Mouse (Mus musculus) midbrain, embryonic 12.5 days (tissue): ENCODE measurements around the gene Fbln1. TPM values are rescaled to one million over a fixed set of nuclear protein-coding genes. Genes with fewer than 3 reads are reported as not detected.

Source experiments
- ATAC-seq: fragments of 200-750 bp; cut with Nextera tagmentation; 2 replicates; pipeline ENCODE4 v1.8.0; 2017; ENCODE audit warnings: low read depth, moderate TSS enrichment, moderate library complexity; ENCODE audit not compliant: low FRiP score
- H3K27ac ChIP-seq: fragments of 300-500 bp; sonication (generic); replicated peaks from 2 replicates; pipeline ENCODE4 v1.5.1; 2016; ENCODE audit warnings: mild to moderate bottlenecking
- H3K27me3 ChIP-seq: fragments of 300-500 bp; sonication (generic); 2 replicates; pipeline ENCODE4 v1.6.1; 2016; ENCODE audit warnings: mild to moderate bottlenecking
- H3K36me3 ChIP-seq: fragments of 300-500 bp; sonication (generic); 2 replicates; pipeline ENCODE4 v1.6.1; 2016
- H3K4me1 ChIP-seq: fragments of 300-500 bp; sonication (generic); 2 replicates; pipeline ENCODE4 v1.6.1; 2016
- H3K4me2 ChIP-seq: fragments of 300-500 bp; sonication (generic); replicated peaks from 2 replicates; pipeline ENCODE4 v1.6.1; 2016; ENCODE audit warnings: mild to moderate bottlenecking, moderate library complexity
- H3K4me3 ChIP-seq: fragments of 300-500 bp; sonication (generic); 2 replicates; pipeline ENCODE4 v1.5.1; 2016; ENCODE audit warnings: mild to moderate bottlenecking
- H3K9ac ChIP-seq: fragments of 300-500 bp; sonication (generic); replicated peaks from 2 replicates; pipeline ENCODE4 v1.6.1; 2016; ENCODE audit warnings: mild to moderate bottlenecking, moderate library complexity
- H3K9me3 ChIP-seq: fragments of 300-500 bp; sonication (generic); 2 replicates; pipeline ENCODE4 v1.6.1; 2016; ENCODE audit warnings: mild to moderate bottlenecking
- WGBS: fragments of 180-500 bp; shearing (Covaris S2); methylation state at CpG from one replicate; pipeline ENCODE4 v1.1.7; 2016; 5-methylcytosine and 5-hydroxymethylcytosine counted together
- polyA plus RNA-seq: library from polyadenylated mRNA; unstranded; fragments of >200 nt; fragmentation: Nextera tagmentation; extraction: Ambion mirVana; gene quantifications from 2 replicates; pipeline ENCODE4 v1.2.1, GENCODE M21; 2016

The Fbln1 gene
- polyA plus RNA-seq, 1 experiment from 2014 or later: 156 TPM

- Histone ChIP-seq H3K4me1 (no peaks in the 10 kb centered on the region), H3K9ac (no peak overlapping the region), H3K27ac (no peak overlapping the region), H3K9me3 (no peaks in the 10 kb centered on the region), H3K27me3 (no peaks in the 10 kb centered on the region), H3K36me3 (peaks cover 67% of the 10 kb centered on the region), H3K4me2 (no peak overlapping the region), H3K4me3 (no peak overlapping the region)
- no peak for ATAC-seq
- WGBS: 94% methylated on average over 13 of the region's 13 CpGs
Observed at GRCm38 (mm10) chr15:85229960-85230535, 24.3 kb downstream of the Fbln1 start.

- H3K36me3 ChIP-seq: peaks cover 68% of the 10 kb centered on the region
- no peak overlapping the region for H3K27ac ChIP-seq
- no peak overlapping the region for H3K4me2 ChIP-seq
- H3K27me3 ChIP-seq: no peaks in the 10 kb centered on the region
- no peak overlapping the region for H3K4me3 ChIP-seq
- 92% methylated on average over 14 of the region's 14 CpGs for whole genome bisulfite sequencing
- H3K9me3 ChIP-seq: no peaks in the 10 kb centered on the region
- H3K4me1 ChIP-seq: no peaks in the 10 kb centered on the region
- H3K9ac ChIP-seq: no peak overlapping the region
- ATAC-seq: no peak
Observed at GRCm38 (mm10) chr15:85230613-85231012, 24.9 kb downstream of the Fbln1 start.

GRCm38 (mm10) chr15:85231443-85232255 is 25.9 kb downstream of the Fbln1 start:
- Histone ChIP-seq H3K4me2 (no peak overlapping the region), H3K9me3 (no peaks in the 10 kb centered on the region), H3K27ac (no peak overlapping the region), H3K9ac (no peak overlapping the region), H3K4me1 (no peaks in the 10 kb centered on the region), H3K4me3 (no peak overlapping the region), H3K36me3 (peaks cover 60% of the 10 kb centered on the region), H3K27me3 (no peaks in the 10 kb centered on the region)
- ATAC-seq: no peak
- WGBS: 87% methylated on average over 13 of the region's 13 CpGs

GRCm38 (mm10) chr15:85232256-85232535 is 26.4 kb downstream of the Fbln1 start:
- no peak overlapping the region for H3K4me2 ChIP-seq
- H3K4me3 ChIP-seq: no peak overlapping the region
- H3K4me1 ChIP-seq: no peaks in the 10 kb centered on the region
- H3K9me3 ChIP-seq: no peaks in the 10 kb centered on the region
- no peak for ATAC-seq
- H3K9ac ChIP-seq: no peak overlapping the region
- H3K27ac ChIP-seq: no peak overlapping the region
- 91% methylated on average over 4 of the region's 4 CpGs for WGBS
- no peaks in the 10 kb centered on the region for H3K27me3 ChIP-seq
- H3K36me3 ChIP-seq: peaks cover 56% of the 10 kb centered on the region

DNA sequence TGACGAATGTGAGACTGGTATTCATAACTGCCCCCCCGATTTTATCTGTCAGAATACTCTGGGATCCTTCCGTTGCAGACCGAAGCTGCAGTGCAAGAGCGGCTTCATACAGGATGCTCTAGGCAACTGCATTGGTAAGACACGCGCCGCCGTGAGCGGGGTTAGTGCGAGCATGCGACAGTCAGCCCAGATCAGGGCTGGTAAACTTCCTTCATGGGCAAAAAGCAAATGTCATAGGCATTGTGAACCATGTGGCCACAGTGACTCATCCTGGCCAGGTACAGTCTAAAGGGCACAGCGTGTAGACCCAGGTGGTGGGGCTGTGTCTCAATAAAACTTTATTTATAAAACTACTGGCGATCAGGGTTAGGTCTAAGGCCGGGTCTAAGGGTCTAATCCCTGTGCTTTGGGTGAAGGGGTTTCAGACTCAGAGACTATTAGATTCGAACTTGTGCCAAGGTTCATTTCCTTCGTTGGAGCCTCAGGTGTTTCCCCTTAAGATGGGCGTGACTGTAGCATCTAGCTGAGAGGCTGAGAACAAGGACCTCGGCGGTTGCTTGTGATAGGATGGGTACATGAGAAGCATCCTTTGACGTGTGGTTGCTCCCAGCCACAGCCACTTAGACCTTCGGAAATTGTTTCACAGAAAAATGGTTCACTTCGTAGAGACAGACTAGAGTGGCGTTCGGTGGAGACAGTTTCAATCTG is 26.9 kb downstream of the Fbln1 start:
- Histone ChIP-seq H3K4me1 (no peaks in the 10 kb centered on the region), H3K36me3 (peaks cover 57% of the 10 kb centered on the region)
- 95% methylated on average over 25 of the region's 25 CpGs for WGBS

GRCm38 (mm10) chr15:85233251-85233611 is 27.5 kb downstream of the Fbln1 start:
- Histone ChIP-seq H3K4me1 (no peaks in the 10 kb centered on the region), H3K9me3 (no peaks in the 10 kb centered on the region), H3K4me2 (no peak overlapping the region), H3K27ac (no peak overlapping the region), H3K9ac (no peak overlapping the region), H3K4me3 (no peak overlapping the region), H3K27me3 (no peaks in the 10 kb centered on the region), H3K36me3 (peaks cover 59% of the 10 kb centered on the region)
- 92% methylated on average over 4 of the region's 4 CpGs for WGBS
- no peak for ATAC-seq

More for the DNA sequence above, 26.9 kb downstream of the Fbln1 start:
- H3K9me3 ChIP-seq: no peaks in the 10 kb centered on the region
- H3K4me2 ChIP-seq: no peak overlapping the region
- ATAC-seq: no peak
- H3K4me3 ChIP-seq: no peak overlapping the region
- H3K9ac ChIP-seq: no peak overlapping the region
- no peaks in the 10 kb centered on the region for H3K27me3 ChIP-seq
- no peak overlapping the region for H3K27ac ChIP-seq

GRCm38 (mm10) chr15:85233690-85234089 is 27.9 kb downstream of the Fbln1 start:
- Histone ChIP-seq H3K27ac (no peak overlapping the region), H3K27me3 (no peaks in the 10 kb centered on the region), H3K9ac (no peak overlapping the region), H3K36me3 (peaks cover 60% of the 10 kb centered on the region), H3K4me2 (no peak overlapping the region), H3K9me3 (no peaks in the 10 kb centered on the region), H3K4me3 (no peak overlapping the region), H3K4me1 (no peaks in the 10 kb centered on the region)
- 89% methylated on average over 4 of the region's 4 CpGs for WGBS
- no peak for ATAC-seq

DNA sequence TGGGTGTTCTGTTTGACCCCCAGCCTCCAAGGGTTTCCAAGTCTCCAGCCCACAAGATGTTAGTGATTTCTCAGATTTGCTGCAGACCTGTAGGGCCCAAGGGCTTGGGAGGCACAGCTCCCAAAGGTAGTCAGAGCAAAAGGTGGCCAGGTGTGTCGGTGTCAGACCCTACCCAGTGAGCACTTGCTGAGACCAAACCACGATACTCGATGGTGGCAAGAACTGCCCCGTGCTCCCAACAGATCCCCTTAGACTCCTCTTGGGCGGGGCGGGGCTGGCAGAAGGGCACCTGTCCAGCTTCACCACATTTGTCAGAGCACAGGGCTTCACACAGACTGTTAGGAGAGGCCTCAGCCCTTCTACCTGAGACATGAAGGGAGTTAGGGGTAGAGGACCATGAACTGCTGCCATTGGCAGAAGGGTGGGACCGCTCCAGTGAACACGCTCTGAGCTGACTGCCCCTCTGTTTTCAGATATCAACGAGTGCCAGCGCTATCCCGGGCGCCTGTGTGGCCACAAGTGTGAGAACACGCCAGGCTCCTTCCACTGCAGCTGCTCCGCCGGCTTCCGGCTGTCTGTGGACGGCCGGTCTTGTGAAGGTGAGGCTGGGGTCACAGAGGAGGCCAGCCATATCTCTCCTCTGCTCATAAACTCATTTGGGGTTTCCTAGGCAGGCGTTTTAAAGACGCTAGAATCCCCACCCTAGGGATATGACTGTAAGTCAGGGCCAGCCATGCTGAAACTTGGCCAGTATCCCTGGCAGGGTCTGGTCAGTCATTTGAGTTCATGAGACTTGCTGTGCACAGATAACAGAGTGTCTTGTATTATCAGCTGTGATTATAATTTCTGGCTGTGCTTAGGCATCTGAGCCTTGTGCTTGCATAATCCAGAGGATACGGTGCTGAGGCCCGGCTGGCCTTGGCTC is 33.3 kb downstream of the Fbln1 start:
- Histone ChIP-seq H3K27me3 (no peaks in the 10 kb centered on the region), H3K4me1 (no peaks in the 10 kb centered on the region), H3K9ac (no peak overlapping the region), H3K4me2 (no peak overlapping the region), H3K9me3 (no peaks in the 10 kb centered on the region), H3K4me3 (no peak overlapping the region), H3K27ac (no peak overlapping the region), H3K36me3 (peaks cover 70% of the 10 kb centered on the region)
- ATAC-seq: no peak
- WGBS: 93% methylated on average over 22 of the region's 22 CpGs

GRCm38 (mm10) chr15:85240086-85240485 is 34.3 kb downstream of the Fbln1 start:
- Histone ChIP-seq H3K36me3 (peaks cover 80% of the 10 kb centered on the region), H3K27ac (no peak overlapping the region), H3K4me2 (no peak overlapping the region), H3K4me1 (no peaks in the 10 kb centered on the region), H3K9me3 (no peaks in the 10 kb centered on the region), H3K9ac (no peak overlapping the region), H3K27me3 (no peaks in the 10 kb centered on the region), H3K4me3 (no peak overlapping the region)
- WGBS: 96% methylated on average over 4 of the region's 4 CpGs
- no peak for ATAC-seq

DNA sequence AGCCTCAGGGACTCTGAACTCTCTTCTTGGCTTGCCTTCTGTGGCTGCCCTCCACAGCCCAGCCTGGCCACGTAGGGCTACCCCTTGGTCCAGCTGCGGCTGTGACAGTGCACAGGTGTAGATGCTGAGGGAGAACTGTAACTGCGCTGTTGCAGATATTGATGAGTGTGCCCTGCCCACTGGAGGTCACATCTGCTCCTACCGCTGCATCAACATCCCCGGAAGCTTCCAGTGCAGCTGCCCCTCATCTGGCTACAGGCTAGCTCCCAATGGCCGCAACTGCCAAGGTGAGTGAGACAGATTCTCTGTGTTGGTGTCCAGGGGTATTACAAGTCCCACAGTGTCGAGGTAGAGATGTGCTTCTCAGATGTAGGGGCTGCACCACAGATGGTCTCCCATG is 36.1 kb downstream of the Fbln1 start:
- no peak overlapping the region for H3K4me2 ChIP-seq
- no peak overlapping the region for H3K4me3 ChIP-seq
- no peak overlapping the region for H3K9ac ChIP-seq
- 93% methylated on average over 7 of the region's 7 CpGs for WGBS
- H3K36me3 ChIP-seq: peaks cover 83% of the 10 kb centered on the region
- H3K27ac ChIP-seq: no peak overlapping the region
- H3K9me3 ChIP-seq: no peaks in the 10 kb centered on the region
- no peak for ATAC-seq
- H3K4me1 ChIP-seq: no peaks in the 10 kb centered on the region
- H3K27me3 ChIP-seq: no peaks in the 10 kb centered on the region

DNA sequence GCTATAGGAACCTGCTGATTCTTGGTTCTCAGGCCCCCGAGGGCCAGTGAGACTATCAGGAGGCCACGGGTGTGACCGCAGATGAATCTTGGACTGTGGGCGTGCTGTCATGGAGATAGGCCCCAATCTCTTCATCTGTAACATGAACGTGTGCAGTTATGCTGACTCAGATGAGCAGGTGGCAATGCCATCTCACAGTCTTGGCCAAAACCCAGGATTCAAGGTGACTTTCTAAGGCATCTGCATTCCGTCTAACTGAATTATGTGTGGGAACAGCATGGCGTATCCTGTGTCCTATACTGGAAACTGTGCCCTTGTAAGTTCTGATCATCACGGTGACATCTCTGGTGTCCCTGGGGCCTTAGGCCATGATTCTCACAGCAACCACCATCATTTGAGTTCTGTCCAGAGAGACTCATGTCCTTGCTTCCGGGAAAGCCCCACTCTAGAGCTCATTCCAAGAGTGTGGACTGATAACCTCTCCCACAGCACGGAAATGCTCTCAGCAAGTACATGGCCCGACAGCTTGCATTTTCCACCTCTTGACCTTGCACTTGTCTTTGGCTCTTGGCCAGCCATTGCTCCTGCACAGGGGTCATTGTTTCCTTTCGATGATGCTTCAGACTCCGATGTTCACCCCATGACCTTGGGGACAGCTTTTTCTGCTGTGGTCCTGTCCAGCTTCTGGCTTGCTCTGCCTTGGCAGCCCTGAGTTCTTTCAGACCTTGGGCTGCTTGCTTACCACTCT is 38.8 kb downstream of the Fbln1 start:
- Histone ChIP-seq H3K4me2 (no peak overlapping the region), H3K36me3 (peaks cover 70% of the 10 kb centered on the region), H3K27me3 (no peaks in the 10 kb centered on the region), H3K9ac (no peak overlapping the region), H3K4me3 (no peak overlapping the region), H3K4me1 (no peaks in the 10 kb centered on the region), H3K9me3 (no peaks in the 10 kb centered on the region), H3K27ac (no peak overlapping the region)
- 94% methylated on average over 13 of the region's 13 CpGs for WGBS
- ATAC-seq: no peak
